Mouse (Mus musculus): ENCODE results near the gene Ugt2b34. TPM values are rescaled to one million over a fixed set of nuclear protein-coding genes. Genes with fewer than 3 reads are reported as not detected.
"Not testable (repeated sequence)": the region's sequence is repeated elsewhere in the genome, so short reads cannot be mapped to it uniquely, and the experiment has no call there.

Gene Ugt2b34
- polyA plus RNA-seq, 1 experiment from 2014 or later, result 0.20 TPM

GRCm38 (mm10) chr5:86857682-86858081 lies 49.1 kb downstream of the Ugt2b34 start:
- H3K4me2 ChIP-seq, result no peak overlapping the region
- H3K4me3 ChIP-seq, result no peak overlapping the region
- WGBS, result 24% methylated on average over 1 of the region's 1 CpGs
- H3K27me3 ChIP-seq, result no peaks in the 10 kb centered on the region
- H3K9me3 ChIP-seq, result no peaks in the 10 kb centered on the region
- no peak overlapping the region for H3K9ac ChIP-seq
- no peaks in the 10 kb centered on the region for H3K4me1 ChIP-seq
- H3K27ac ChIP-seq, result no peak overlapping the region
- no peak for ATAC-seq (ENCODE audit: borderline replicate concordance, extremely low read depth, low FRiP score, low TSS enrichment)
- no peaks in the 10 kb centered on the region for H3K36me3 ChIP-seq

- ATAC-seq (ENCODE audit: borderline replicate concordance, extremely low read depth, low FRiP score, low TSS enrichment); H3K36me3 ChIP-seq; H3K4me1 ChIP-seq; H3K4me2 ChIP-seq; H3K27me3 ChIP-seq; H3K9me3 ChIP-seq; H3K9ac ChIP-seq; H3K4me3 ChIP-seq; H3K27ac ChIP-seq: not testable (repeated sequence)
- 55% methylated on average over 13 of the region's 13 CpGs for WGBS
Measured at GRCm38 (mm10) chr5:86856505-86856904, 50.2 kb downstream of the Ugt2b34 start.

GRCm38 (mm10) chr5:86851658-86852057 lies 55.1 kb downstream of the Ugt2b34 start:
- no peaks in the 10 kb centered on the region for H3K4me1 ChIP-seq
- no peak; the same call in 1 of the 2 replicates for ATAC-seq (ENCODE audit: borderline replicate concordance, extremely low read depth, low FRiP score, low TSS enrichment)
- WGBS, result 35% methylated on average over 5 of the region's 5 CpGs

GRCm38 (mm10) chr5:86850104-86850503 lies 56.6 kb downstream of the Ugt2b34 start:
- no peak for ATAC-seq (ENCODE audit: borderline replicate concordance, extremely low read depth, low FRiP score, low TSS enrichment)
- Histone ChIP-seq H3K27me3 (no peaks in the 10 kb centered on the region), H3K4me3 (no peak overlapping the region)

More at GRCm38 (mm10) chr5:86851658-86852057, 55.1 kb downstream of the Ugt2b34 start:
- no peak overlapping the region for H3K27ac ChIP-seq
- H3K36me3 ChIP-seq, result no peaks in the 10 kb centered on the region
- H3K9me3 ChIP-seq, result no peaks in the 10 kb centered on the region
- no peak overlapping the region for H3K4me2 ChIP-seq
- H3K9ac ChIP-seq, result no peak overlapping the region
- H3K4me3 ChIP-seq, result no peak overlapping the region
- no peaks in the 10 kb centered on the region for H3K27me3 ChIP-seq

GRCm38 (mm10) chr5:86841261-86841660 lies 65.5 kb downstream of the Ugt2b34 start:
- H3K27ac ChIP-seq; H3K9me3 ChIP-seq; H3K4me3 ChIP-seq; H3K36me3 ChIP-seq; H3K9ac ChIP-seq; H3K4me1 ChIP-seq; ATAC-seq (ENCODE audit: borderline replicate concordance, extremely low read depth, low FRiP score, low TSS enrichment); H3K4me2 ChIP-seq; H3K27me3 ChIP-seq: not testable (repeated sequence)

More at GRCm38 (mm10) chr5:86850104-86850503, 56.6 kb downstream of the Ugt2b34 start:
- H3K27ac ChIP-seq, result no peak overlapping the region
- no peak overlapping the region for H3K4me2 ChIP-seq
- no peaks in the 10 kb centered on the region for H3K9me3 ChIP-seq
- H3K4me1 ChIP-seq, result no peaks in the 10 kb centered on the region
- H3K9ac ChIP-seq, result no peak overlapping the region
- H3K36me3 ChIP-seq, result no peaks in the 10 kb centered on the region

GRCm38 (mm10) chr5:86840207-86840606 lies 66.5 kb downstream of the Ugt2b34 start:
- no peaks in the 10 kb centered on the region for H3K27me3 ChIP-seq

More at GRCm38 (mm10) chr5:86840207-86840606, 66.5 kb downstream of the Ugt2b34 start:
- Histone ChIP-seq H3K4me2 (no peak overlapping the region), H3K4me3 (no peak overlapping the region), H3K36me3 (peaks cover 18% of the 10 kb centered on the region), H3K9ac (no peak overlapping the region), H3K27ac (no peak overlapping the region), H3K9me3 (no peaks in the 10 kb centered on the region), H3K4me1 (no peaks in the 10 kb centered on the region)
- ATAC-seq (ENCODE audit: borderline replicate concordance, extremely low read depth, low FRiP score, low TSS enrichment), result no peak
- 90% methylated on average over 2 of the region's 2 CpGs for WGBS

Other genes starting within 250 kb of the Ugt2b34 start
- gene Tmprss11b, start 230.6 kb downstream of the Ugt2b34 start, polyA plus RNA-seq (2015; fragmentation: Nextera tagmentation; extraction: Ambion mirVana), result 0.04 and 0.11 TPM in 2 replicates
- gene Tmprss11e, start 161.1 kb downstream of the Ugt2b34 start, polyA plus RNA-seq (2015; fragmentation: Nextera tagmentation; extraction: Ambion mirVana), result not detected in 2 replicates
- gene Ythdc1, start 102.7 kb downstream of the Ugt2b34 start, polyA plus RNA-seq (2015; fragmentation: Nextera tagmentation; extraction: Ambion mirVana), result 37.0 and 38.3 TPM in 2 replicates
- not detected in 2 replicates for gene Ugt2b1, start 19.6 kb upstream of the Ugt2b34 start, polyA plus RNA-seq (2015; fragmentation: Nextera tagmentation; extraction: Ambion mirVana)
- not detected in 2 replicates for gene Ugt2b35, start 93.9 kb upstream of the Ugt2b34 start, polyA plus RNA-seq (2015; fragmentation: Nextera tagmentation; extraction: Ambion mirVana)
- 0.24 TPM in 1 of 2 replicates, not detected in the other for gene Ugt2b36, start 185.6 kb upstream of the Ugt2b34 start, polyA plus RNA-seq (2015; fragmentation: Nextera tagmentation; extraction: Ambion mirVana)
- gene Ugt2b5, start 233.4 kb upstream of the Ugt2b34 start, polyA plus RNA-seq (2015; fragmentation: Nextera tagmentation; extraction: Ambion mirVana), result 0.28 TPM in 1 of 2 replicates, not detected in the other